Mouse (Mus musculus) limb, embryonic 11.5 days (tissue): ENCODE data around the gene Prss12. TPM values are rescaled to one million over a fixed set of nuclear protein-coding genes. Genes with fewer than 3 reads are reported as not detected.

ENCODE experiments used
- ATAC-seq: fragments of 200-750 bp; cut with Nextera tagmentation; 2 replicates; pipeline ENCODE4 v1.8.0; 2017; ENCODE audit warnings: low read depth; ENCODE audit not compliant: insufficient number of reproducible peaks, low FRiP score, low TSS enrichment
- DNase-seq: peaks from one replicate; pipeline ENCODE4 v3.0.0-alpha.2; 2015; ENCODE audit warnings: low spot score
- H3K27ac ChIP-seq: fragments of 300-500 bp; sonication (generic); replicated peaks from 2 replicates; pipeline ENCODE4 v1.5.1; 2014; ENCODE audit warnings: low read depth, mild to moderate bottlenecking, low read length
- H3K27me3 ChIP-seq: fragments of 300-500 bp; sonication (generic); 2 replicates; pipeline ENCODE4 v1.6.1; 2014; ENCODE audit warnings: mild to moderate bottlenecking, low read length, mixed read lengths; ENCODE audit not compliant: control insufficient read depth, insufficient read depth
- H3K36me3 ChIP-seq: fragments of 300-500 bp; sonication (generic); 2 replicates; pipeline ENCODE4 v1.6.1; 2014; ENCODE audit warnings: mild to moderate bottlenecking, low read length, moderate library complexity, mixed read lengths; ENCODE audit not compliant: control insufficient read depth, insufficient read depth
- H3K4me1 ChIP-seq: fragments of 300-500 bp; sonication (generic); 2 replicates; pipeline ENCODE4 v1.6.1; 2014; ENCODE audit warnings: low read length, mixed read lengths; ENCODE audit not compliant: control insufficient read depth, insufficient read depth
- H3K4me2 ChIP-seq: fragments of 300-500 bp; sonication (generic); 2 replicates; pipeline ENCODE4 v1.6.1; 2014; ENCODE audit warnings: low read depth, mild to moderate bottlenecking, moderate library complexity; ENCODE audit not compliant: severe bottlenecking
- H3K4me3 ChIP-seq: fragments of 300-500 bp; sonication (generic); 2 replicates; pipeline ENCODE4 v1.5.1; 2014; ENCODE audit warnings: low read depth, low read length
- H3K9ac ChIP-seq: fragments of 300-500 bp; sonication (generic); 2 replicates; pipeline ENCODE4 v1.6.1; 2014; ENCODE audit warnings: mild to moderate bottlenecking, low read length
- H3K9me3 ChIP-seq: fragments of 300-500 bp; sonication (generic); 2 replicates; pipeline ENCODE4 v1.6.1; 2016; ENCODE audit warnings: low read length; ENCODE audit not compliant: control insufficient read depth
- WGBS: fragments of 180-500 bp; shearing (Covaris S2); extraction: QIAGEN DNeasy Blood & Tissue Kit; methylation state at CpG from one replicate; pipeline ENCODE4 v1.1.7; 2014; 5-methylcytosine and 5-hydroxymethylcytosine counted together
- polyA plus RNA-seq: library from polyadenylated mRNA; unstranded; fragments of >200 nt; fragmentation: Nextera tagmentation; extraction: Ambion mirVana; gene quantifications from 2 replicates; pipeline ENCODE4 v1.2.1, GENCODE M21; 2014

Gene Prss12
- polyA plus RNA-seq, 1 experiment from 2014 or later = 2.3 TPM

- Histone ChIP-seq H3K9ac (no peak overlapping the region), H3K36me3 (no peaks in the 10 kb centered on the region), H3K4me2 (no peak overlapping the region), H3K27ac (no peak overlapping the region), H3K9me3 (no peaks in the 10 kb centered on the region), H3K4me3 (no peak overlapping the region), H3K27me3 (no peaks in the 10 kb centered on the region), H3K4me1 (no peaks in the 10 kb centered on the region)
- WGBS = 84% methylated on average over 10 of the region's 10 CpGs
- DNase-seq = no peak
- no peak for ATAC-seq
These were observed 81.2 kb downstream of the Prss12 start for GRCm38 (mm10) chr3:123527806-123528507.

DNA sequence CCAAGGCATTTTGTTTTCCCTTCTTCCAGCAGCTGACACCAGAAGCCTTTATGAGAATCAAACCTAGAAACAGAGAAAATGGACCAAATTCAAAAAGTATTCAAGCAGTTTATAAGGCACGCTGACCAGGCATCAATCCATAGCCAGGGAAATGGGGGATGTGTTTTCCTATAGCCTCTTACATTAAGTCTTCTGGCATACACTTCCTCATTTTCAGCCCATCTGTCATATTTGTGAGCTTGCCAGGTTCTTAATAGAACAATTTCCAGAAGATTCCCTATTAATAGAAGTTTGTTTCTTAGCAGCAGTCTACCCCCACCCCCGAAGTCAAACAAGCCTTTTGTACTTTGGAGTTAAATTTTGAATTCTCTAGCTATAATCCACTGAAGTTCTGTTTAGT lies 84.4 kb downstream of the Prss12 start:
- no peak overlapping the region for H3K27ac ChIP-seq
- no peaks in the 10 kb centered on the region for H3K36me3 ChIP-seq
- H3K4me3 ChIP-seq = no peak overlapping the region
- no peaks in the 10 kb centered on the region for H3K4me1 ChIP-seq
- no peak overlapping the region for H3K4me2 ChIP-seq
- no peaks in the 10 kb centered on the region for H3K9me3 ChIP-seq
- 86% methylated on average over 2 of the region's 2 CpGs for WGBS
- no peak overlapping the region for H3K9ac ChIP-seq
- ATAC-seq (no peak), DNase-seq (no peak)
- no peaks in the 10 kb centered on the region for H3K27me3 ChIP-seq

GRCm38 (mm10) chr3:123537279-123537678 lies 90.6 kb downstream of the Prss12 start:
- H3K27me3 ChIP-seq = no peaks in the 10 kb centered on the region
- WGBS = 89% methylated on average over 1 of the region's 1 CpGs
- no peak overlapping the region for H3K9ac ChIP-seq
- no peak overlapping the region for H3K4me2 ChIP-seq
- no peak overlapping the region for H3K27ac ChIP-seq
- no peak overlapping the region for H3K4me3 ChIP-seq
- ATAC-seq (no peak), DNase-seq (no peak)
- no peaks in the 10 kb centered on the region for H3K36me3 ChIP-seq
- no peaks in the 10 kb centered on the region for H3K9me3 ChIP-seq
- no peaks in the 10 kb centered on the region for H3K4me1 ChIP-seq

- ATAC-seq = no peak
- Histone ChIP-seq H3K4me2 (no peak overlapping the region), H3K9ac (no peak overlapping the region), H3K4me3 (no peak overlapping the region), H3K4me1 (no peaks in the 10 kb centered on the region), H3K27ac (no peak overlapping the region), H3K9me3 (no peaks in the 10 kb centered on the region), H3K27me3 (no peaks in the 10 kb centered on the region), H3K36me3 (no peaks in the 10 kb centered on the region)
- DNase-seq = no peak
- WGBS = 84% methylated on average over 6 of the region's 6 CpGs
These were observed 97.0 kb downstream of the Prss12 start for GRCm38 (mm10) chr3:123543585-123544304.

- H3K27me3 ChIP-seq = no peaks in the 10 kb centered on the region
- 86% methylated on average over 3 of the region's 3 CpGs for WGBS
- H3K4me3 ChIP-seq = no peak overlapping the region
- no peak overlapping the region for H3K9ac ChIP-seq
- no peak for DNase-seq
- no peak overlapping the region for H3K4me2 ChIP-seq
- no peaks in the 10 kb centered on the region for H3K4me1 ChIP-seq
- H3K27ac ChIP-seq = no peak overlapping the region
- no peaks in the 10 kb centered on the region for H3K36me3 ChIP-seq
- ATAC-seq = no peak
- no peaks in the 10 kb centered on the region for H3K9me3 ChIP-seq
These were observed 103.8 kb downstream of the Prss12 start for GRCm38 (mm10) chr3:123550487-123550886.

- DNase-seq (no peak), ATAC-seq (no peak)
- no peak overlapping the region for H3K9ac ChIP-seq
- H3K36me3 ChIP-seq = no peaks in the 10 kb centered on the region
- H3K27me3 ChIP-seq = no peaks in the 10 kb centered on the region
- H3K4me3 ChIP-seq = no peak overlapping the region
- no peak overlapping the region for H3K27ac ChIP-seq
- H3K9me3 ChIP-seq = no peaks in the 10 kb centered on the region
- no peak overlapping the region for H3K4me2 ChIP-seq
- H3K4me1 ChIP-seq = no peaks in the 10 kb centered on the region
- 89% methylated on average over 6 of the region's 6 CpGs for WGBS
These were observed 107.2 kb downstream of the Prss12 start for GRCm38 (mm10) chr3:123553872-123554271.

DNA sequence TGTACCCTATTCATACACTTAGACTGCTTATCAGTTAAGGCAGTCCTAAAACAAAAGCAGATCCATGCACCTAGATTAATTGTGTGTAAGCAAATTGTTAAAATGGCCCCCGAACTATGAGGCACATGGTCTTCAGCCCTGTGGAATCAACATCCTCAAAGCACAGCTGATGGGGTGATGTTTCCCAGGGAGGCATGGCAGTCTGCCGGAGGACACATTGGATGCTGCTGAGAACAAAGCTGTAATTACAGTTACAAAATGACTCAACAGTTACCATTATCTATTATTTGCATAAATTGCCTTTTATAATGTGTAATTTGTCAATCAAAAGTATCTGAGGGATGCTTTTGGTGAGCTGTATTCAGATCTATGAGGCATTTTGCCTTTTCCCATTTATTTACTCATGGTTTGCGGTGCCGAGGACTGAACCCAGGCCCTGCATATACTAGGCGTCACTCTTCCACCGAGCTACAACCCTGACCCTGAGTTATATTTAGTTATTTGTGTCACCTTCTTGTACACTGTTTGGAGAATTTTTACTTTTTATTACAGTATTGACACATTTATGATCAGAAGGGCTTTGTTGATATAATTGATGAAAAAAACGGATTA lies 108.6 kb downstream of the Prss12 start:
- H3K4me2 ChIP-seq = no peak overlapping the region
- no peak overlapping the region for H3K27ac ChIP-seq
- 92% methylated on average over 7 of the region's 7 CpGs for WGBS
- H3K36me3 ChIP-seq = no peaks in the 10 kb centered on the region
- H3K9ac ChIP-seq = no peak overlapping the region
- no peak for DNase-seq
- no peak for ATAC-seq
- no peak overlapping the region for H3K4me3 ChIP-seq
- H3K4me1 ChIP-seq = no peaks in the 10 kb centered on the region
- H3K9me3 ChIP-seq = no peaks in the 10 kb centered on the region
- no peaks in the 10 kb centered on the region for H3K27me3 ChIP-seq
